Mouse (Mus musculus): ENCODE measurements at regions not wholly inside any gene's neighbourhood (a gene's known extent, or its start where the extent isn't known, plus 50 kb on each side); places are given as distances from the start of the nearest gene placed in this dataset.

DNA sequence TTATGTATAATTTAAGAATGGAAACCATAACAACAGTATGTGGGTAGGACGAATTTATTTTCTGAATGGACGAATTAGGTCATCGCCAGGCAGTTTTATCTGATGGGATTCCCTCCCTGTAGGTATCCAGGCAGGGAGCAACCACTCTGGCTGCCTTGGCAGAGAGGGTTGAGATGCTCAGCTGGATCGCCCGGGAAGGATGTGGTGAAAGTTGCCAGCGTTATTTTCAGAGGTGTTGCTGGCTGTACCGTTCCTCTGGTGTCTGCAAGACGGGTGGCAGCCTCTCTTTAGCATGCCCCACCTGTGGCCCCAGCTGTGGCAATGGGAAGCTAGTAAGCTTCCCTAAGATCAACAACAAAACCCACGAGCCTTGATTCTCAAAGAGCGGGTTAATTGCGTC is 105.9 kb downstream of the Zfp281 start:
- H3K79me2 ChIP-seq (ENCODE audit: control insufficient read depth, insufficient read depth) = no peaks in the 10 kb centered on the region
- H3K4me2 ChIP-seq (ENCODE audit: low read depth) = no peak overlapping the region
- no peak for TF ChIP-seq USF1 (IDR thresholded peaks at IDR 0.05; ENCODE audit: low read depth)
- TF ChIP-seq CEBPB (IDR thresholded peaks at IDR 0.05; ENCODE audit: insufficient read depth, poor library complexity, severe bottlenecking) = no peak
- H3K36me3 ChIP-seq (ENCODE audit: control insufficient read depth, insufficient read depth) = no peaks in the 10 kb centered on the region
- H3K27me3 ChIP-seq (ENCODE audit: control insufficient read depth, insufficient read depth, insufficient read length) = no peaks in the 10 kb centered on the region
- H3ac ChIP-seq (ENCODE audit: control insufficient read depth, insufficient read length) = no peak overlapping the region
- H3K4me3 ChIP-seq = no peak overlapping the region

DNA sequence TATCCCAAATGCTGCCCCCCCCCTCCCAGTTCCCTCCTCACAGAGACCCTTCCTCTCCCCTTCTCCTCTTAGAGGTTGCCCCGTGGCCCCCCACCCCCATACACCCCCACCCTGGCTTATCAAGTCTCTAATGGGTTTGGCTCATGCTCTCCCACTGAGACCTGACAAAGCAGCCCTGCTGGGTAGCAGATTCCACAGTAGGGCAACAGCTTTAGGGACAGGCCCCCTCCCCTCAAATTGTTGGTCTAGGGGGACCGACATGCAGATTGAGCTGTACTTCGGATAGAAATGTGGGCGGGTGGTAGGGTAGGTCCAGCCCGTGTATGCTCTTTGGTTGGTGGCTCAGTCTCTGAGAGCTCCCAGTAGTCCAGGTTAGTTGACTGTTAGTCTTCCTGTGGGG is 113.3 kb downstream of the Zfp281 start:
- H3K36me3 ChIP-seq (ENCODE audit: control insufficient read depth, insufficient read depth) = no peaks in the 10 kb centered on the region
- H3K4me2 ChIP-seq (ENCODE audit: low read depth) = no peak overlapping the region
- TF ChIP-seq REST (IDR thresholded peaks at IDR 0.05; ENCODE audit: insufficient read depth, insufficient read length) = no peak
- no peak for TF ChIP-seq TCF12 (IDR thresholded peaks at IDR 0.05; ENCODE audit: insufficient read depth, poor library complexity, severe bottlenecking)
- no peak for TF ChIP-seq POLR2A (IDR thresholded peaks at IDR 0.05; ENCODE audit: insufficient read length, low read depth)
- no peak for TF ChIP-seq SRF (IDR thresholded peaks at IDR 0.05; ENCODE audit: control insufficient read depth, insufficient read length, low read depth)
- TF ChIP-seq MYOG (IDR thresholded peaks at IDR 0.05; ENCODE audit: control insufficient read depth in 1 of 3, insufficient read depth in 1 of 3, insufficient read length in 2 of 3, low read depth in 2 of 3) = no peak
- TF ChIP-seq CEBPB (IDR thresholded peaks at IDR 0.05; ENCODE audit: insufficient read depth, poor library complexity, severe bottlenecking) = no peak
- TF ChIP-seq POLR2AphosphoS2 (IDR thresholded peaks at IDR 0.05; ENCODE audit: insufficient read length, low read depth) = no peak
- no peak for TF ChIP-seq TCF3 (IDR thresholded peaks at IDR 0.05; ENCODE audit: insufficient read length, low read depth)
- TF ChIP-seq MYOD1 (IDR thresholded peaks at IDR 0.05; ENCODE audit: control insufficient read depth in 1 of 3, insufficient read length in 2 of 3, low read depth in 2 of 3) = no peak
- TF ChIP-seq USF1 (IDR thresholded peaks at IDR 0.05; ENCODE audit: low read depth) = no peak
- TF ChIP-seq E2F4 (IDR thresholded peaks at IDR 0.05; ENCODE audit: insufficient read depth) = no peak
- TF ChIP-seq MAX (IDR thresholded peaks at IDR 0.05; ENCODE audit: low read depth) = no peak
- H3ac ChIP-seq (ENCODE audit: control insufficient read depth, insufficient read length) = no peak overlapping the region
- H3K27me3 ChIP-seq (ENCODE audit: control insufficient read depth, insufficient read depth, insufficient read length) = no peaks in the 10 kb centered on the region
- H3K79me2 ChIP-seq (ENCODE audit: control insufficient read depth, insufficient read depth) = no peaks in the 10 kb centered on the region
- no peak overlapping the region for H3K4me3 ChIP-seq

GRCm38 (mm10) chr1:136739486-136739885 is 114.8 kb downstream of the Zfp281 start:
- TF ChIP-seq CEBPB (IDR thresholded peaks at IDR 0.05; ENCODE audit: insufficient read depth, poor library complexity, severe bottlenecking) (no peak), MYOG (IDR thresholded peaks at IDR 0.05; ENCODE audit: control insufficient read depth in 1 of 3, insufficient read depth in 1 of 3, insufficient read length in 2 of 3, low read depth in 2 of 3) (no peak)
- Histone ChIP-seq H3ac (ENCODE audit: control insufficient read depth, insufficient read length) (no peak overlapping the region), H3K79me2 (ENCODE audit: control insufficient read depth, insufficient read depth) (no peaks in the 10 kb centered on the region), H3K4me3 (no peak overlapping the region), H3K4me2 (ENCODE audit: low read depth) (no peak overlapping the region), H3K36me3 (ENCODE audit: control insufficient read depth, insufficient read depth) (no peaks in the 10 kb centered on the region), H3K27me3 (ENCODE audit: control insufficient read depth, insufficient read depth, insufficient read length) (no peaks in the 10 kb centered on the region)

GRCm38 (mm10) chr1:136741061-136741460 is 116.4 kb downstream of the Zfp281 start:
- Histone ChIP-seq H3K4me2 (ENCODE audit: low read depth) (no peak overlapping the region), H3K4me3 (no peak overlapping the region), H3K36me3 (ENCODE audit: control insufficient read depth, insufficient read depth) (no peaks in the 10 kb centered on the region), H3K27me3 (ENCODE audit: control insufficient read depth, insufficient read depth, insufficient read length) (no peaks in the 10 kb centered on the region), H3ac (ENCODE audit: control insufficient read depth, insufficient read length) (no peak overlapping the region), H3K79me2 (ENCODE audit: control insufficient read depth, insufficient read depth) (no peaks in the 10 kb centered on the region)
- TF ChIP-seq TCF3 (IDR thresholded peaks at IDR 0.05; ENCODE audit: insufficient read length, low read depth) (no peak), POLR2AphosphoS2 (IDR thresholded peaks at IDR 0.05; ENCODE audit: insufficient read length, low read depth) (no peak), MYOD1 (IDR thresholded peaks at IDR 0.05; ENCODE audit: control insufficient read depth in 1 of 3, insufficient read length in 2 of 3, low read depth in 2 of 3) (no peak), SRF (IDR thresholded peaks at IDR 0.05; ENCODE audit: control insufficient read depth, insufficient read length, low read depth) (no peak), E2F4 (IDR thresholded peaks at IDR 0.05; ENCODE audit: insufficient read depth) (no peak), MYOG (IDR thresholded peaks at IDR 0.05; ENCODE audit: control insufficient read depth in 1 of 3, insufficient read depth in 1 of 3, insufficient read length in 2 of 3, low read depth in 2 of 3) (no peak), USF1 (IDR thresholded peaks at IDR 0.05; ENCODE audit: low read depth) (no peak), TCF12 (IDR thresholded peaks at IDR 0.05; ENCODE audit: insufficient read depth, poor library complexity, severe bottlenecking) (no peak), MAX (IDR thresholded peaks at IDR 0.05; ENCODE audit: low read depth) (no peak), POLR2A (IDR thresholded peaks at IDR 0.05; ENCODE audit: insufficient read length, low read depth) (no peak), REST (IDR thresholded peaks at IDR 0.05; ENCODE audit: insufficient read depth, insufficient read length) (no peak), CEBPB (IDR thresholded peaks at IDR 0.05; ENCODE audit: insufficient read depth, poor library complexity, severe bottlenecking) (no peak)

DNA sequence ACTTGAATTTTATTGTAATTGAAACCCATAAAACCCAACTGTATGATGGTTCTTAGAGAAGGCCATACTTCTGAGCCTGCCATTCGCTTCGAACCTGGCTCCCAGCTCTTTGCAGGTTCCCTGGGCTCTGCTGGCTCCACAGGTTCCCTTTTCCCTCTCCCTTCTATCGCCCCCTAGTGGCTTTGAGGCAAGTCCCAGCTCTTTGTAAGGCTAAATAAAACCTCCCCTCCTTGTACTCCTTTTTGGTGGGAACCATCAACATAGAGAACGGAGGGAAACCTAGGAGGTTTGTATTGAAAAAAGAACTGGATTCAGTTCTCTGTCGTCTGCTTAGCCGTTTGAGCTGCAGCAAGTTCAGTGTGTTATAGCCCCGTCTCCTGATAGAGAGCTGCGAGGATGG is 124.5 kb downstream of the Zfp281 start:
- Histone ChIP-seq H3K79me2 (ENCODE audit: control insufficient read depth, insufficient read depth) (no peaks in the 10 kb centered on the region), H3K36me3 (ENCODE audit: control insufficient read depth, insufficient read depth) (no peaks in the 10 kb centered on the region), H3ac (ENCODE audit: control insufficient read depth, insufficient read length) (no peak overlapping the region), H3K4me2 (ENCODE audit: low read depth) (no peak overlapping the region), H3K27me3 (ENCODE audit: control insufficient read depth, insufficient read depth, insufficient read length) (no peaks in the 10 kb centered on the region), H3K4me3 (no peak overlapping the region)
- TF ChIP-seq REST (IDR thresholded peaks at IDR 0.05; ENCODE audit: insufficient read depth, insufficient read length) = no peak
- TF ChIP-seq E2F4 (IDR thresholded peaks at IDR 0.05; ENCODE audit: insufficient read depth) = no peak
- TF ChIP-seq MAX (IDR thresholded peaks at IDR 0.05; ENCODE audit: low read depth) = no peak
- no peak for TF ChIP-seq POLR2AphosphoS2 (IDR thresholded peaks at IDR 0.05; ENCODE audit: insufficient read length, low read depth)
- TF ChIP-seq SRF (IDR thresholded peaks at IDR 0.05; ENCODE audit: control insufficient read depth, insufficient read length, low read depth) = no peak
- TF ChIP-seq POLR2A (IDR thresholded peaks at IDR 0.05; ENCODE audit: insufficient read length, low read depth) = no peak
- TF ChIP-seq TCF12 (IDR thresholded peaks at IDR 0.05; ENCODE audit: insufficient read depth, poor library complexity, severe bottlenecking) = no peak
- TF ChIP-seq TCF3 (IDR thresholded peaks at IDR 0.05; ENCODE audit: insufficient read length, low read depth) = no peak
- TF ChIP-seq MYOD1 (IDR thresholded peaks at IDR 0.05; ENCODE audit: control insufficient read depth in 1 of 3, insufficient read length in 2 of 3, low read depth in 2 of 3) = no peak
- TF ChIP-seq CEBPB (IDR thresholded peaks at IDR 0.05; ENCODE audit: insufficient read depth, poor library complexity, severe bottlenecking) = no peak
- TF ChIP-seq USF1 (IDR thresholded peaks at IDR 0.05; ENCODE audit: low read depth) = no peak
- no peak for TF ChIP-seq MYOG (IDR thresholded peaks at IDR 0.05; ENCODE audit: control insufficient read depth in 1 of 3, insufficient read depth in 1 of 3, insufficient read length in 2 of 3, low read depth in 2 of 3)

All from myocyte (in vitro differentiated cells).